11 mouse cellular contexts compared by ENCODE assay signal in the genomic region with DNA sequence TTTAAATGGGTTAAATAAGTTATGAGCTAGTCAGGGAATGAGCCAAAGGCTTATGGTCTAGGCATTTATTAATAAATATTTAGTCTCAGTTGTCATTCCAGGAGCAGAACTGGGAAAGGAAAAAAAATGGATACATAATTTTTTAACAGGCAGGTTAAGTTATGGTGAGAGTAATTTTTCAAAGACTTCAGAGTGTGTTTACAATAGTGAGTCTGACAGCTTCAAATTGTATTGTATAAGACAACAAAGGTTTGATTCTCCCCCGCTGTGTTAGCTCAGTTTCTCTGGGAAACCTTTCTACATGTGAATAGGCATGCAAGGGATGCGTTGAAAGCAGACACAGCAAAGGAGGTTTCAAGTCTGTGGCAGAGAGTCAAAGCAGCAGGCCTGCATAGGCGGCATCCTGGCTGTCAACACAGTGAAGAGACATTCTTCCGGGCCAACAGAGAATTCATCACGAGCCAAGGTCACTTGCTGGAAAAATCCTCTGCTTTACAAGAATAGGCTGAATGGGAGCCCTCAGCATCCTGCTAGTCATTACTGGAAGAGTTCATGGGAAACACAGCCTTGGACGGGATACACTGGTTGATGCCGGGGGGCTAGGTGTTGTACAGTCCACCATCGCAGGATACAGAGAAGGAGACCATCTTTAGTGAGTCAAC. TPM values are rescaled to one million over a fixed set of nuclear protein-coding genes. Genes with fewer than 3 reads are reported as not detected.
DNase-seq lines count a peak whose midpoint lies in the region; ATAC-seq lines count a peak whose summit lies in the region.
"Had no signal": no experiment of that assay in that cellular context is flagged by ENCODE, and none has a peak within 500 bp of the region (broad histone marks: within the 10 kb centered on the region; RNA-seq: fewer than 3 reads in every experiment).

No protein-coding gene starts in this region.

- no peaks in the 10 kb centered on the region for H3K9me3 ChIP-seq in forebrain, embryonic 12.5 days
- no peaks in the 10 kb centered on the region for H3K9me3 ChIP-seq in midbrain, embryonic 13.5 days

- no peak overlapping the region for H3K9ac ChIP-seq in forebrain, embryonic 12.5 days
- no peak overlapping the region for H3K9ac ChIP-seq in midbrain, embryonic 13.5 days (replicated peaks)

- H3K27ac ChIP-seq in forebrain, embryonic 12.5 days: peak overlapping the region; percentile 70
- peak overlapping the region; percentile 74 for H3K27ac ChIP-seq in midbrain, embryonic 13.5 days

- DNase-seq in adrenal gland, adult 2 months: peak; percentile 60
- no peak for DNase-seq in adrenal gland, adult 18-20 months (ENCODE audit: low spot score in 2 of 2)
- peak; percentile 66 for DNase-seq in brain, adult 2 months (ENCODE audit: low read depth, low spot score)
- DNase-seq in right cerebral cortex, postnatal 10 days (ENCODE audit: low spot score in 2 of 2): no peak
- no peak for DNase-seq in ovary, adult 18-20 months (ENCODE audit: low spot score)
- DNase-seq in layer of hippocampus, adult 18-20 months (ENCODE audit: low spot score in 2 of 2): no peak
- DNase-seq: kidney, adult 18-20 months; thymus, adult 18-20 months had no signal

- H3K36me3 ChIP-seq in forebrain, embryonic 12.5 days (replicated peaks): no peaks in the 10 kb centered on the region
- no peaks in the 10 kb centered on the region for H3K36me3 ChIP-seq in midbrain, embryonic 13.5 days

- H3K4me2 ChIP-seq in forebrain, embryonic 12.5 days: peak overlapping the region; percentile 6; the same call in 1 of the 2 replicates
- H3K4me2 ChIP-seq in midbrain, embryonic 13.5 days (replicated peaks): no peak overlapping the region

- H3K4me3 ChIP-seq in forebrain, embryonic 12.5 days (replicated peaks): no peak overlapping the region
- H3K4me3 ChIP-seq in midbrain, embryonic 13.5 days (replicated peaks): no peak overlapping the region

- peak; percentile 75 for ATAC-seq in forebrain, embryonic 12.5 days (ENCODE audit: low FRiP score)
- ATAC-seq in midbrain, embryonic 13.5 days: peak; percentile 85
- ATAC-seq: activated CD4-positive, CD25-positive, alpha-beta regulatory T cell, adult 4 months had no signal

- peaks cover 22% of the 10 kb centered on the region for H3K4me1 ChIP-seq in forebrain, embryonic 12.5 days
- H3K4me1 ChIP-seq in midbrain, embryonic 13.5 days (replicated peaks): peaks cover 17% of the 10 kb centered on the region

- H3K27me3 ChIP-seq in forebrain, embryonic 12.5 days: no peaks in the 10 kb centered on the region
- no peaks in the 10 kb centered on the region for H3K27me3 ChIP-seq in midbrain, embryonic 13.5 days

- WGBS in forebrain, embryonic 12.5 days: 20% methylated on average over 8 of the region's 8 CpGs
- 10% methylated on average over 8 of the region's 8 CpGs for WGBS in midbrain, embryonic 13.5 days

RNA-seq across cellular contexts. Expression of a gene that starts 23.0 kb away (rescaled TPM):
- total RNA-seq in adrenal gland, adult 2 months (2021): 10 to 100 TPM; 39.7 to 51.8 TPM
- polyA plus RNA-seq in adrenal gland, adult 2 months (2012; rRNA removed): 133 and 147 TPM in 2 replicates
- total RNA-seq in adrenal gland, adult 18-20 months (2021): 10 to 100 TPM; 41.0 to 48.2 TPM
- polyA plus RNA-seq in forebrain, embryonic 12.5 days (2016; fragmentation: Nextera tagmentation; extraction: Ambion mirVana): 11.6 and 14.0 TPM in 2 replicates
- polyA plus RNA-seq in midbrain, embryonic 13.5 days (2015; fragmentation: Nextera tagmentation; extraction: Ambion mirVana): 12.5 and 13.4 TPM in 2 replicates
- total RNA-seq in layer of hippocampus, adult 18-20 months (2021): 100 to 1,000 TPM; 151 to 161 TPM

RNA-seq across cellular contexts. Expression of a gene that starts 47.3 kb away (rescaled TPM):
- total RNA-seq in adrenal gland, adult 2 months (2021): 10 to 100 TPM; 12.6 to 13.6 TPM
- 4.7 and 6.7 TPM in 2 replicates for polyA plus RNA-seq in adrenal gland, adult 2 months (2012; rRNA removed)
- 10 to 100 TPM in 1 of 2 experiments, 1 to 10 TPM in 1; 9.0 to 10.1 TPM for total RNA-seq in adrenal gland, adult 18-20 months (2021)
- polyA plus RNA-seq in forebrain, embryonic 12.5 days (2016; fragmentation: Nextera tagmentation; extraction: Ambion mirVana): 159 and 165 TPM in 2 replicates
- polyA plus RNA-seq in midbrain, embryonic 13.5 days (2015; fragmentation: Nextera tagmentation; extraction: Ambion mirVana): 48.1 and 50.9 TPM in 2 replicates
- 1 to 10 TPM; 3.8 to 4.2 TPM for total RNA-seq in layer of hippocampus, adult 18-20 months (2021)

Comparison
In these comparisons a context has a peak if more than half of its experiments do, and no peak if none do; other contexts are left out.
1. DNase-seq: peak in adrenal gland, adult 2 months (single experiment) and brain, adult 2 months (single experiment); none in adrenal gland, adult 18-20 months (0 of 2), right cerebral cortex, postnatal 10 days (0 of 2), ovary, adult 18-20 months (single experiment) and layer of hippocampus, adult 18-20 months (0 of 2).